Mouse (Mus musculus) liver, embryonic 11.5 days (tissue): ENCODE data around the gene Irf2. TPM values are rescaled to one million over a fixed set of nuclear protein-coding genes. Genes with fewer than 3 reads are reported as not detected.

Experiments
- ATAC-seq: fragments of 200-750 bp; cut with Nextera tagmentation; replicated peaks from 2 replicates; pipeline ENCODE4 v1.8.0; 2017; ENCODE audit warnings: moderate number of reproducible peaks, mild to moderate bottlenecking, moderate TSS enrichment, moderate library complexity; ENCODE audit not compliant: low FRiP score
- DNase-seq: peaks from one replicate; pipeline ENCODE4 v3.0.0-alpha.2; 2017; ENCODE audit warnings: low spot score
- H3K27ac ChIP-seq: fragments of 300-500 bp; sonication (generic); 2 replicates; pipeline ENCODE4 v1.5.1; 2014; ENCODE audit warnings: mild to moderate bottlenecking, low read depth, low read length, control low read depth
- H3K27me3 ChIP-seq: fragments of 300-500 bp; sonication (generic); replicated peaks from 2 replicates; pipeline ENCODE4 v1.6.1; 2014; ENCODE audit warnings: low read length, mixed read lengths; ENCODE audit not compliant: control insufficient read depth, insufficient read depth
- H3K36me3 ChIP-seq: fragments of 300-500 bp; sonication (generic); 2 replicates; pipeline ENCODE4 v1.6.1; 2014; ENCODE audit warnings: mild to moderate bottlenecking, low read length, moderate library complexity, mixed read lengths; ENCODE audit not compliant: control insufficient read depth, insufficient read depth
- H3K4me1 ChIP-seq: fragments of 300-500 bp; sonication (generic); replicated peaks from 2 replicates; pipeline ENCODE4 v1.6.1; 2014; ENCODE audit warnings: low read length, mixed read lengths; ENCODE audit not compliant: control insufficient read depth, insufficient read depth
- H3K4me2 ChIP-seq: fragments of 300-500 bp; sonication (generic); 2 replicates; pipeline ENCODE4 v1.6.1; 2014; ENCODE audit warnings: mild to moderate bottlenecking, control low read depth, moderate library complexity
- H3K4me3 ChIP-seq: fragments of 300-500 bp; sonication (generic); 2 replicates; pipeline ENCODE4 v1.5.1; 2014; ENCODE audit warnings: low read depth, low read length, control low read depth
- H3K9ac ChIP-seq: fragments of 300-500 bp; sonication (generic); 2 replicates; pipeline ENCODE4 v1.6.1; 2014; ENCODE audit warnings: low read depth, low read length, control low read depth
- H3K9me3 ChIP-seq: fragments of 300-500 bp; sonication (generic); 2 replicates; pipeline ENCODE4 v1.6.1; 2016; ENCODE audit warnings: low read length, inconsistent platforms, mixed read lengths; ENCODE audit not compliant: control insufficient read depth
- WGBS: fragments of 180-500 bp; shearing (Covaris S2); extraction: QIAGEN DNeasy Blood & Tissue Kit; methylation state at CpG from one replicate; pipeline ENCODE4 v1.1.7; 2014; 5-methylcytosine and 5-hydroxymethylcytosine counted together
- polyA plus RNA-seq: library from polyadenylated mRNA; unstranded; fragments of >200 nt; fragmentation: Nextera tagmentation; extraction: Ambion mirVana; gene quantifications from 2 replicates; pipeline ENCODE4 v1.2.1, GENCODE M21; 2014

Gene Irf2
- polyA plus RNA-seq, 1 experiment from 2014 or later: 19.7 TPM

DNA sequence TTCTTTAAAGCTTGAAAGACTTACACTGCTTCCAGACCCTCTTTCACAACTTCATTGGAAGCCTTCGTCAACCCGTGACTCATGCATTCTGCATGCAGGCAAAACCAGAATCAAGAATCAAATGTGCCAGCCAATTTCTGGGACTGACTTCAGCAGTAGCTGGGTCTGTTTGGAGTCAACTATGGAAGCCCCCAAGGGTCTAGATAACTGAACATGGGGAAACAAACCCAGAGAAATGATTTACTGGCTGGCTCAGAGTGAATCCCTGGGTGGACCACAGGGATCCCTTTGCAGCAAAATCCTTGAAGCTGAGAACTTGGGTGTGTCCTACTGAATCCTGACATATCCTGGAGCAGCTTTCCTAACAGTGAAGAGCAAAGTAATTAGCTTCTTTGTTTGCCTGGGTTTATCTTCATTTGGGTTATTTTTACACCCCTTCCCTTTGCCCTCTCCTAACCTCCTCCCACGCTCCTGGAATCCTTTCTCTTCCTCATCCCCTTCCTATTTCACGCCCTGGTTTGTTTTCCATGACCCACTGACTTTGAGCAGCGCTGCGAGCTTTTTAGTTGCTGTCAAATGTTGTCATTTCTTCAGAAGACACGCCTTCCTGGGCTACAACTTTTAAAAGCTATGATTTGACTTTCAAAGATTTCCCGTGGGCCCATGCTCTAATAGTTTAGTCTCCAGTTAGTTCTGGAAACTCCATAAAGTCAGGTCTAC is 129.0 kb downstream of the Irf2 start:
- H3K36me3 ChIP-seq: no peaks in the 10 kb centered on the region
- H3K9ac ChIP-seq: no peak overlapping the region
- no peak overlapping the region for H3K4me2 ChIP-seq
- H3K4me1 ChIP-seq: no peaks in the 10 kb centered on the region
- DNase-seq (no peak), ATAC-seq (no peak)
- no peaks in the 10 kb centered on the region for H3K27me3 ChIP-seq
- no peaks in the 10 kb centered on the region for H3K9me3 ChIP-seq
- 70% methylated on average over 8 of the region's 8 CpGs for WGBS
- no peak overlapping the region for H3K27ac ChIP-seq
- no peak overlapping the region for H3K4me3 ChIP-seq

DNA sequence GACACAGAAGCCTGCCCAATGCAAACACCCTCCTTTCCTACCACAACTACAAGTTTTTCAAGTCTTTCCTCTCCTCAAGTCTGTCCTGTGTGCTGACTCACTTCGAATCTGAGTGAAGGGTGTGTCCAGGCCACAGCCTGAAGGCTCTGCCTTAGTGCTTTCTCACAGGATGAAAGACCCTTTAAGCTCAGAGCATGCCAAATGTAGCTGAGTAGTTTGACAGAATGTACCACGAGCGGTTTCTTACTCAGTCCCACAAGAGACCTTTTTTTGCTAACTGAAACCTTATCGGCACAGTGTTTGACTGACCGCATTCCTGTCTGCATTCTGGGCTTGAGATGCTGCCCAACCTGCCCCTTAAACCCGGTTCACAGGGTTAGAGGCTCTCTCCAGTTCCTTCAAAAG is 130.0 kb downstream of the Irf2 start:
- Histone ChIP-seq H3K9ac (no peak overlapping the region), H3K27ac (no peak overlapping the region), H3K36me3 (no peaks in the 10 kb centered on the region), H3K27me3 (no peaks in the 10 kb centered on the region), H3K9me3 (no peaks in the 10 kb centered on the region), H3K4me2 (no peak overlapping the region), H3K4me1 (no peaks in the 10 kb centered on the region), H3K4me3 (no peak overlapping the region)
- WGBS: 51% methylated on average over 6 of the region's 6 CpGs
- no peak for DNase-seq
- no peak for ATAC-seq

DNA sequence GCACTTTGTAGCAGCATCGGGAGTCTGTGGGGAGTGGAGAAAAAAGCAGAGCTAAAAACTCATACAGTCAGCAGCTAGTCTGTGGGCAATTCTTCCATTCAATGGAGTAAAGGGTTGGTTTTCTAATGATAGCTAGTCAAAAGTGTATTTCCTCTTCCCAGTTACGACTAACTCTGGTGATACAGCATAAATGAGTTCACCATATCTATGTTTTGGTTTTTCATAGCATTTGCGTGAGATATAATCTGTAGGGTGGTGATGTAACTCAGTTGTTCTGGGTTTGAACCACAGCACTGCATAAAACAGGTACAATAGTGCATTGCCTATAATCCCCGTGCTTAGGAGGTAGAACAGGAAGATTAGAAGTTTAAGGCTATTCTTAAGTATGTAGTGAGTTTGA is 131.6 kb downstream of the Irf2 start:
- H3K9me3 ChIP-seq: no peaks in the 10 kb centered on the region
- H3K27ac ChIP-seq: no peak overlapping the region
- no peak overlapping the region for H3K9ac ChIP-seq
- no peak overlapping the region for H3K4me3 ChIP-seq
- H3K4me1 ChIP-seq: peaks cover 4% of the 10 kb centered on the region
- H3K4me2 ChIP-seq: no peak overlapping the region
- DNase-seq (no peak), ATAC-seq (no peak)
- no peaks in the 10 kb centered on the region for H3K27me3 ChIP-seq
- H3K36me3 ChIP-seq: no peaks in the 10 kb centered on the region
- WGBS: 71% methylated on average over 4 of the region's 4 CpGs

DNA sequence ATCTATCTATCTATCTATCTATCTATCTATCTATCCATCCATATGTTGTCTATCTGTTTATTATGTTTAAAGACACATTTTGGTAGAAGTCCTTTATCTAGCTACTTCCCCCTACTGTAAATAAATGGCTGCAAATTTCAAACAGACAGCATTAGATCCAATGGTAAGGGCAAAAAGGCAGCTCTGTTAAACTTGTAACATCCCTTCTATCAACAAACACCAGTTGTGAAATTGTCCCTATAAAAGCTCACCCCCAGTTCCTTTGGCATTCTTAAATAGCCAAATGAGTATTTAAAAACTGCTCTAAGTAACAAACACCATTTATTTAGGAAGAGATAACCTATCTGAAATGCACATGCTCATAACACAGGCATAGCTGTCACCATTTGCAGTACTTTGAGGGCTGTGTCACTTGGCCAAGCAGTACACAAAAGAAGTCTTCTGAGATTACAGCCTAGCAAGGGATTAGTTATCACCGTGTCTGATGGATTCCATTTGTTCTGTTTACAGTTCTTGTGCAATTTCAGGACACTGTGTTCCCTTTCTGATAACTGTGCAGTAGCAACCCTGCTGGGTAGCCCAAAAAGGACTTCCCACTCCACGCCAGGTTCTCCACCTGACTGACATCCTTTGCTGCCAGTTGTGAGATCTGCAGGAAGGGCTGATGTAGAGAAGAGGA is 136.2 kb downstream of the Irf2 start:
- H3K4me3 ChIP-seq: no peak overlapping the region
- DNase-seq: no peak

DNA sequence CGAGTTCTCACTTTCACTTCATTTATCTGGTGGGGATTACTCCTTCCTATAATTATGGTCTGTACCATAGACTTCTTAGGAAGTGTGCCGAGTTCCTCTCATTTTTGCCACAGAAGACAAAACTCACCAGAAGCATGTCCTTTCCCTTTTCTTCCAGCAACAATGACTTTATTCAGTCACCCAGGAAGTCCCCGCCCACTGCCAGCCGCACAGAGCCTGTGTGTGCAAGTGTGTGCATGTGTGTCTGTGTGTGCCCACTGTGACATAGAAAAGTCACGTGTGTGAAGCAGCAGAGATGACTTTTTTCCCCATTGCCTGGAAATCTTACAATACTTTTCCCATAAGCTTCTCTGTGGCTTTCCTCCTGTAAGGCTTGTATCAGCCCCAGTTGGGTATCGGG is 141.8 kb downstream of the Irf2 start:
- no peak overlapping the region for H3K4me3 ChIP-seq
- no peak overlapping the region for H3K27ac ChIP-seq
- H3K4me2 ChIP-seq: no peak overlapping the region
- H3K4me1 ChIP-seq: no peaks in the 10 kb centered on the region
- H3K27me3 ChIP-seq: no peaks in the 10 kb centered on the region
- 80% methylated on average over 6 of the region's 6 CpGs for WGBS
- H3K36me3 ChIP-seq: no peaks in the 10 kb centered on the region
- no peak for DNase-seq
- no peak overlapping the region for H3K9ac ChIP-seq
- H3K9me3 ChIP-seq: no peaks in the 10 kb centered on the region
- no peak for ATAC-seq

More for the DNA sequence above, 136.2 kb downstream of the Irf2 start:
- no peak overlapping the region for H3K27ac ChIP-seq
- no peaks in the 10 kb centered on the region for H3K27me3 ChIP-seq
- no peak for ATAC-seq
- H3K4me1 ChIP-seq: peaks cover 4% of the 10 kb centered on the region
- WGBS: 24% methylated on average over 2 of the region's 2 CpGs
- H3K4me2 ChIP-seq: no peak overlapping the region
- H3K9me3 ChIP-seq: no peaks in the 10 kb centered on the region
- no peak overlapping the region for H3K9ac ChIP-seq
- no peaks in the 10 kb centered on the region for H3K36me3 ChIP-seq

DNA sequence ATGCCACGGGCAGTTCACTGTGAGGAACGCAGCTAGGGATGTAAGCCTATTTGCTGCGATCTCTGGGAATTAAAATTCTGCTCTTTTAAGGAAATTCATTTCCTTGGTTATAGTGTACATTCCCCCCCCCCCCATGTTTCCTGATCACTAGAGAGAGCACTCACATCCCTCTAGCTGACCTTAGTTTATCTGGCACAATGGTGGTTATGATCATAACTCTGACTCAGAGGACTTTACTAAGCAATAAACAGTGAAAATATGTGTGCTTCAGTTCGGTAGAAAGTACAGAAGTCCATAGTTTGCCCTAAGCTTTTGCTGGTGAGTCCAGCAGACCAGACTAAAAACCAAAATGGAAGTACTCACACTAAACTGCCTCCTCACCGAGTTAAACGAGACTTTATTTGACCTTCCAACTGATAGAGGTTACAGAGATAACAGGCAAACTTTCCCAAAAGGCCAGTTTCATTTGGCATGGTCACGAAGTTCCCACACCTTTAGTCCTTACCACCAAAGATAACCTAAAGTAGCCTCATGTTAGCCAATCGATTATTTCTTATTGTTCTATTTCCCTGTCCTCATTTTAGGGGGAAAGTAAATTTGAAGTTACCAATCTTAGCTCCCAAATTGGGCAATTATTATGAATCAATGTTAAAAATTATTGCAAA is 142.4 kb downstream of the Irf2 start:
- H3K36me3 ChIP-seq: no peaks in the 10 kb centered on the region
- H3K9me3 ChIP-seq: no peaks in the 10 kb centered on the region
- DNase-seq (no peak), ATAC-seq (no peak)
- H3K9ac ChIP-seq: no peak overlapping the region
- no peak overlapping the region for H3K4me3 ChIP-seq
- 69% methylated on average over 8 of the region's 8 CpGs for WGBS
- no peaks in the 10 kb centered on the region for H3K27me3 ChIP-seq
- H3K27ac ChIP-seq: no peak overlapping the region
- no peaks in the 10 kb centered on the region for H3K4me1 ChIP-seq
- H3K4me2 ChIP-seq: no peak overlapping the region

DNA sequence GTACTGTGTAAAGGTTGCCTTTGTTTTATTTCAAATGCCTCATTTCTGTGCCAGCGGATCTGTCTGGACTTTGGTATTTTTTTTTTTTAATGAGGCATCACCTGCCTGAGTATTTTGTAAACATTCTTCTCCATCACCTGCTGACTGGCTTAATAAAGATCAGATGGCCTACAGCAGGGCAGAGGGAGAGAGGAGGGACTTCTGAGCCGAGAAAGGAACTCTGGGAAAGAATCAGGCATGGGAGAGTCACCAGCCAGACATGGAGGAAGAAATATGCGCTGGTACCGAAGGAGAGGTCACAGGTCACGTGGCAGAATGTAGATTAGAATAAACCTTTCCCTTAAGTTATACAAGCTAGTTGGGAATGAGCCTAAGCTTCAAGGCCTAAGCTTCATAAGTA is 143.2 kb downstream of the Irf2 start:
- Histone ChIP-seq H3K27ac (no peak overlapping the region), H3K4me3 (no peak overlapping the region), H3K9me3 (no peaks in the 10 kb centered on the region), H3K9ac (no peak overlapping the region), H3K36me3 (no peaks in the 10 kb centered on the region), H3K4me2 (no peak overlapping the region), H3K27me3 (no peaks in the 10 kb centered on the region), H3K4me1 (no peaks in the 10 kb centered on the region)
- DNase-seq (no peak), ATAC-seq (no peak)
- 53% methylated on average over 5 of the region's 5 CpGs for WGBS

DNA sequence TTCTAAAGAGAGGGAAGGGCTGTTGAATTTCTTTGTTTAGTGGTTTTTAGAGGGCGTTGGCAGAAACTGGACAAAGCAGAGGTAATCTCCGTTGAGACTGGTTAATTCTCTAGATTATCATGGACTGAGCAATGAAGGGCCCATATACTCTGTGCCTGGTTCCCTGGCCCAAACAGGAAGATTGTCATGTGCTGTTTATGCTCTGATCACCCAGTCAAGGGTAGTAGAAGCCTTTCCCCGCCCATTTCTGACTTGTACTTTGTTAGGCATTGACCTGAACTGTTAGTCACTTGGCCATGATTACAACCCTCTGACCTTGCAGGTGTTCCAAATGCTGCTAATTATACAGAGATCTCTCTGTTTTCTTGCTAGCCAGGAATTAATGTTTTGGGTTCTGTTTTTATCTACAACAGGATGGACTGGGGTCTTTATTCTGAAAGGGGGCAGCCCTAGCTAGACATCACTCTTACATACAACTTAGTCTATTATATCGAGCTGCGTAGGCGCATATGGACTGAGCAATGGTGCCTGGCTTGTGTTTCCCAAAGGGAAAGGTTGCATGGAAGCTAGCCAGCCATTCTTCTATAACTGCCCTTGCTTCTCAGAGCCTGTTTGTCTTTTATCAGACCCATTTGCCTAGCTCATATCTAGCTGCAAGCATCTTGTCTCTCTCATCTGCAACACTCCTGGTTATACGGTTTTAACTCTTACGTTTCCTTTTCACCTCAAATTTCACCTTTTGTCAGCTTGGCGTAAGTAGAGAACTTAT is 143.9 kb downstream of the Irf2 start:
- H3K36me3 ChIP-seq: no peaks in the 10 kb centered on the region
- no peak overlapping the region for H3K27ac ChIP-seq

More for the DNA sequence above, 143.9 kb downstream of the Irf2 start:
- H3K9me3 ChIP-seq: no peaks in the 10 kb centered on the region
- H3K4me2 ChIP-seq: no peak overlapping the region
- DNase-seq (no peak), ATAC-seq (no peak)
- H3K4me1 ChIP-seq: peaks cover 2% of the 10 kb centered on the region; the same call in 1 of the 2 replicates
- WGBS: 83% methylated on average over 9 of the region's 9 CpGs
- H3K27me3 ChIP-seq: no peaks in the 10 kb centered on the region
- H3K9ac ChIP-seq: no peak overlapping the region
- no peak overlapping the region for H3K4me3 ChIP-seq
